ENCODE assay signal across 8 mouse cellular contexts in genomic region chrX:48285006-48285650, GRCm38 (mm10). TPM values are rescaled to one million over a fixed set of nuclear protein-coding genes. Genes with fewer than 3 reads are reported as not detected.
DNase-seq lines count a peak whose midpoint lies in the region; ATAC-seq lines count a peak whose summit lies in the region.

No protein-coding gene starts in this region.

- WGBS in limb, embryonic 12.5 days: 16% methylated on average over 19 of the region's 42 CpGs
- WGBS in midbrain, embryonic 13.5 days: 25% methylated on average over 28 of the region's 42 CpGs

- peak; percentile 61 for ATAC-seq in inflammation-experienced regulatory T-cells, adult 6 months
- ATAC-seq in limb, embryonic 12.5 days (ENCODE audit: insufficient number of reproducible peaks, insufficient read depth, low FRiP score, low TSS enrichment, low read depth): peak; percentile 84
- peak; percentile 89 for ATAC-seq in midbrain, embryonic 13.5 days

- DNase-seq in ovary, adult 18-20 months (ENCODE audit: low spot score): peak; percentile 82
- DNase-seq in ovary, postnatal 10 days (ENCODE audit: low spot score): no peak
- DNase-seq in embryo, embryonic 10 days (ENCODE audit: low spot score): peak; percentile 77
- DNase-seq in gastrocnemius, postnatal 10 days: peak; percentile 58
- DNase-seq in spleen, postnatal 10 days (ENCODE audit: low spot score in 2 of 2): peak; percentile 73 to 79

- H3K4me2 ChIP-seq in limb, embryonic 12.5 days: peak overlapping the region; percentile 55
- peak overlapping the region; percentile 55 for H3K4me2 ChIP-seq in midbrain, embryonic 13.5 days (replicated peaks)

- H3K36me3 ChIP-seq in limb, embryonic 12.5 days: peaks cover 10% of the 10 kb centered on the region
- 0 out of 2 replicates have a peak, but pooled peaks cover 7% of the 10 kb centered on the region for H3K36me3 ChIP-seq in midbrain, embryonic 13.5 days

- H3K27me3 ChIP-seq in limb, embryonic 12.5 days: peaks cover 29% of the 10 kb centered on the region
- 0 out of 2 replicates have a peak, but pooled peaks cover 4% of the 10 kb centered on the region for H3K27me3 ChIP-seq in midbrain, embryonic 13.5 days

- H3K4me3 ChIP-seq in limb, embryonic 12.5 days (replicated peaks): peak overlapping the region; percentile 44
- peak overlapping the region; percentile 48 for H3K4me3 ChIP-seq in midbrain, embryonic 13.5 days (replicated peaks)

- H3K27ac ChIP-seq in limb, embryonic 12.5 days: peak overlapping the region; percentile 89
- H3K27ac ChIP-seq in midbrain, embryonic 13.5 days: peak overlapping the region; percentile 91

- peak overlapping the region; percentile 52 for H3K9ac ChIP-seq in limb, embryonic 12.5 days (replicated peaks)
- H3K9ac ChIP-seq in midbrain, embryonic 13.5 days (replicated peaks): peak overlapping the region; percentile 75

- no peaks in the 10 kb centered on the region for H3K4me1 ChIP-seq in limb, embryonic 12.5 days (replicated peaks)
- H3K4me1 ChIP-seq in midbrain, embryonic 13.5 days (replicated peaks): no peaks in the 10 kb centered on the region

- no peaks in the 10 kb centered on the region for H3K9me3 ChIP-seq in limb, embryonic 12.5 days
- no peaks in the 10 kb centered on the region for H3K9me3 ChIP-seq in midbrain, embryonic 13.5 days

RNA-seq across cellular contexts. Expression of gene Utp14a, which starts 28.5 kb away (rescaled TPM):
- total RNA-seq in gastrocnemius, postnatal 10 days (2021): 10 to 100 TPM; 14.1 to 16.9 TPM
- 10 to 100 TPM; 24.0 to 33.2 (median 31.7) TPM for polyA plus RNA-seq in inflammation-experienced regulatory T-cells, adult 6 months (2017; shearing (Covaris generic))
- 23.2 and 23.7 TPM in 2 replicates for polyA plus RNA-seq in limb, embryonic 12.5 days (2016; fragmentation: Nextera tagmentation; extraction: Ambion mirVana)
- 19.0 and 20.9 TPM in 2 replicates for polyA plus RNA-seq in midbrain, embryonic 13.5 days (2015; fragmentation: Nextera tagmentation; extraction: Ambion mirVana)

RNA-seq across cellular contexts. Expression of gene Bcorl1, which starts 56.0 kb away (rescaled TPM):
- total RNA-seq in gastrocnemius, postnatal 10 days (2021): 1 to 10 TPM; 6.4 to 8.2 TPM
- polyA plus RNA-seq in inflammation-experienced regulatory T-cells, adult 6 months (2017; shearing (Covaris generic)): 1 to 10 TPM; 1.2 to 2.1 (median 1.5) TPM
- polyA plus RNA-seq in limb, embryonic 12.5 days (2016; fragmentation: Nextera tagmentation; extraction: Ambion mirVana): 5.0 and 5.3 TPM in 2 replicates
- polyA plus RNA-seq in midbrain, embryonic 13.5 days (2015; fragmentation: Nextera tagmentation; extraction: Ambion mirVana): 6.6 TPM in 2 replicates
